ENCODE assay signal across 26 mouse cellular contexts in genomic region chr2:114670983-114671382, GRCm38 (mm10).
"Had no signal": no experiment of that assay in that cellular context is flagged by ENCODE, and none has a peak within 500 bp of the region (broad histone marks: within the 10 kb centered on the region; RNA-seq: fewer than 3 reads in every experiment).

No protein-coding gene starts in this region.

- H3K9me3 ChIP-seq: heart, embryonic 13.5 days; heart, embryonic 15.5 days; hindbrain, embryonic 13.5 days; hindbrain, embryonic 15.5 days; limb, embryonic 13.5 days; limb, embryonic 15.5 days; liver, embryonic 12.5 days had no signal

- H3K4me1 ChIP-seq: heart, embryonic 13.5 days; heart, embryonic 15.5 days; hindbrain, embryonic 13.5 days; hindbrain, embryonic 15.5 days; limb, embryonic 13.5 days; limb, embryonic 15.5 days; liver, embryonic 12.5 days had no signal

- H3K27ac ChIP-seq: gastrocnemius, adult 2 months; heart, adult 2 months; heart, embryonic 13.5 days; heart, embryonic 15.5 days; hindbrain, embryonic 13.5 days; hindbrain, embryonic 15.5 days; hindbrain, postnatal 0 days; layer of hippocampus, adult 2 months; limb, embryonic 13.5 days; limb, embryonic 15.5 days; liver, embryonic 12.5 days; liver, embryonic 14.5 days had no signal

- H3K4me2 ChIP-seq: heart, embryonic 11.5 days; heart, embryonic 13.5 days; heart, embryonic 15.5 days; hindbrain, embryonic 13.5 days; hindbrain, embryonic 15.5 days; limb, embryonic 13.5 days; limb, embryonic 15.5 days; liver, embryonic 12.5 days had no signal

- H3K9ac ChIP-seq: heart, embryonic 13.5 days; heart, embryonic 15.5 days; hindbrain, embryonic 13.5 days; hindbrain, embryonic 15.5 days; limb, embryonic 13.5 days; limb, embryonic 15.5 days; liver, embryonic 12.5 days; liver, embryonic 14.5 days had no signal

- H3K36me3 ChIP-seq: heart, embryonic 13.5 days; heart, embryonic 15.5 days; hindbrain, embryonic 13.5 days; hindbrain, embryonic 15.5 days; limb, embryonic 13.5 days; limb, embryonic 15.5 days; liver, embryonic 12.5 days had no signal

- H3K27me3 ChIP-seq: heart, embryonic 13.5 days; heart, embryonic 15.5 days; hindbrain, embryonic 13.5 days; hindbrain, embryonic 15.5 days; limb, embryonic 13.5 days; limb, embryonic 15.5 days; liver, embryonic 12.5 days had no signal

- ATAC-seq: hindbrain, postnatal 0 days; intestine, embryonic 16.5 days; liver, embryonic 12.5 days had no signal

- H3K4me3 ChIP-seq: gastrocnemius, adult 2 months; heart, adult 2 months; heart, embryonic 13.5 days; heart, embryonic 15.5 days; hindbrain, embryonic 13.5 days; hindbrain, embryonic 15.5 days; layer of hippocampus, adult 2 months; limb, embryonic 13.5 days; limb, embryonic 15.5 days; liver, embryonic 12.5 days had no signal

- DNase-seq: gastrocnemius, adult 2 months; gastrocnemius, postnatal 14 days; gastrocnemius, postnatal 36 days; heart, adult 11 months; heart, adult 2 months; heart, postnatal 14 days; heart, postnatal 36 days; kidney, adult 18-20 months; kidney, adult 8-10 months; kidney, postnatal 10 days; kidney, postnatal 25 days; kidney, postnatal 4 days; layer of hippocampus, postnatal 36 days; left cerebral cortex, postnatal 4 days had no signal
